Mouse (Mus musculus): ENCODE results near the gene Rnf4.

GRCm38 (mm10) chr5:34325286-34325685, 10.8 kb upstream of the Rnf4 start:
- TF ChIP-seq CTCF (IDR thresholded peaks at IDR 0.05; ENCODE audit: borderline replicate concordance, insufficient read depth, low read length) (no peak), POLR2A (IDR thresholded peaks at IDR 0.05; ENCODE audit: low read depth, low read length) (no peak)
